Mouse (Mus musculus) liver, embryonic 14.5 days (tissue): Measurements from ENCODE around the gene Lrrc40.

Experiments
- CTCF ChIP-seq: IDR thresholded peaks from 2 replicates; pipeline ENCODE4 v1.5.1; 2016; ENCODE audit warnings: antibody characterized with exemption, low read depth, control low read depth
- EP300 ChIP-seq: IDR thresholded peaks from 2 replicates; pipeline ENCODE4 v1.6.1; 2016; ENCODE audit warnings: antibody characterized with exemption, low read depth

DNA sequence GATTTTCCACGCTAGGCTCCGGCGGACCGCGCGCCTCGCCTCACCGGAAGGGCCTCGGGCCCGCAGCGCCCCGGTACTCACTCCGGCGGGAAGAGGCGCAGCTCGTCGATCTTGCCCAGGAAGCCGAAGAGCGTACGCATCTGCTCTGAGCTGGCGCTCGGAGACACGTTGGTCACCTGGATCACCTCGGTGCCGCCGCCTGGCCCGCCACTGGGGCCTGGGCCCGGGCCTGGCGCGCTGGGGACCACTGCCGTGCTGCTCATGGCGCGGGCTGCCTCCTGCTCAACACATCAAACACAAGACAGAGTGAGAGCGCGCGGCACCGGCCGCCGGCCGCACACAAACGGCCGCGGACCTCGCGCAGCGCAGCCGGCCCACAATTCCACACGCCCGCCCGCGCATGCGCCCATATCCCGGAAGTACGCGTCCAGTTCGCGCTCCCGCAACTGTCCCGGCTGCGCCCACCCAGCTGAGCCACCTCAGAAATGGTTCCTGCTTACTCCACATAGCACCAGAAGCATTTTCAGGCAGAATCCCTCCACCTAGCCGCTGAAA lies 5.0 kb upstream of the Lrrc40 start:
- TF ChIP-seq CTCF (peak; percentile 27; the same call in 1 of the 2 replicates), EP300 (no peak)
